Mouse (Mus musculus): ENCODE results near the gene Meox1.

Meox1 gene

GRCm38 (mm10) chr11:101896546-101897361 is 2.6 kb upstream of the Meox1 start:
- DNase-seq (ENCODE audit: low spot score) = peak; percentile 50

GRCm38 (mm10) chr11:101893560-101893959 is 614 bp downstream of the Meox1 start:
- DNase-seq (ENCODE audit: low spot score) = no peak

- DNase-seq (ENCODE audit: low spot score) = no peak
Measured at GRCm38 (mm10) chr11:101891451-101891850, 2.7 kb downstream of the Meox1 start.

GRCm38 (mm10) chr11:101889781-101890180 is 4.4 kb downstream of the Meox1 start:
- no peak for DNase-seq (ENCODE audit: low spot score)

GRCm38 (mm10) chr11:101888820-101889219 is 5.4 kb downstream of the Meox1 start:
- DNase-seq (ENCODE audit: low spot score) = no peak

- DNase-seq (ENCODE audit: low spot score) = no peak
Measured at GRCm38 (mm10) chr11:101886436-101886835, 7.7 kb downstream of the Meox1 start.

- DNase-seq (ENCODE audit: low spot score) = no peak
Measured at GRCm38 (mm10) chr11:101885881-101886319, 8.3 kb downstream of the Meox1 start.

- DNase-seq (ENCODE audit: low spot score) = peak; percentile 81
Measured at GRCm38 (mm10) chr11:101885232-101885631, 8.9 kb downstream of the Meox1 start.

- no peak for DNase-seq (ENCODE audit: low spot score)
Measured at GRCm38 (mm10) chr11:101883911-101884310, 10.3 kb downstream of the Meox1 start.

GRCm38 (mm10) chr11:101882500-101883290 is 11.5 kb downstream of the Meox1 start:
- DNase-seq (ENCODE audit: low spot score) = no peak

- DNase-seq (ENCODE audit: low spot score) = peak; percentile 84
Measured at GRCm38 (mm10) chr11:101881604-101882071, 12.5 kb downstream of the Meox1 start.

GRCm38 (mm10) chr11:101881185-101881584 is 13.0 kb downstream of the Meox1 start:
- no peak for DNase-seq (ENCODE audit: low spot score)

GRCm38 (mm10) chr11:101879672-101880071 is 14.5 kb downstream of the Meox1 start:
- no peak for DNase-seq (ENCODE audit: low spot score)

GRCm38 (mm10) chr11:101878696-101879095 is 15.5 kb downstream of the Meox1 start:
- DNase-seq (ENCODE audit: low spot score) = peak; percentile 45

- DNase-seq (ENCODE audit: low spot score) = no peak
Measured at GRCm38 (mm10) chr11:101874978-101875377, 19.2 kb downstream of the Meox1 start.

GRCm38 (mm10) chr11:101873909-101874308 is 20.3 kb downstream of the Meox1 start:
- DNase-seq (ENCODE audit: low spot score) = no peak

GRCm38 (mm10) chr11:101871435-101871834 is 22.7 kb downstream of the Meox1 start:
- DNase-seq (ENCODE audit: low spot score) = no peak

GRCm38 (mm10) chr11:101870067-101870765 is 24.0 kb downstream of the Meox1 start:
- DNase-seq (ENCODE audit: low spot score) = peak; percentile 58

GRCm38 (mm10) chr11:101867513-101868052 is 26.6 kb downstream of the Meox1 start:
- no peak for DNase-seq (ENCODE audit: low spot score)

GRCm38 (mm10) chr11:101858742-101859141 is 35.4 kb downstream of the Meox1 start:
- DNase-seq (ENCODE audit: low spot score) = no peak

- DNase-seq (ENCODE audit: low spot score) = peak; percentile 16
Measured at GRCm38 (mm10) chr11:101855950-101856712, 38.0 kb downstream of the Meox1 start.

Measured in lung, postnatal 25 days (tissue).